In the genomic region with DNA sequence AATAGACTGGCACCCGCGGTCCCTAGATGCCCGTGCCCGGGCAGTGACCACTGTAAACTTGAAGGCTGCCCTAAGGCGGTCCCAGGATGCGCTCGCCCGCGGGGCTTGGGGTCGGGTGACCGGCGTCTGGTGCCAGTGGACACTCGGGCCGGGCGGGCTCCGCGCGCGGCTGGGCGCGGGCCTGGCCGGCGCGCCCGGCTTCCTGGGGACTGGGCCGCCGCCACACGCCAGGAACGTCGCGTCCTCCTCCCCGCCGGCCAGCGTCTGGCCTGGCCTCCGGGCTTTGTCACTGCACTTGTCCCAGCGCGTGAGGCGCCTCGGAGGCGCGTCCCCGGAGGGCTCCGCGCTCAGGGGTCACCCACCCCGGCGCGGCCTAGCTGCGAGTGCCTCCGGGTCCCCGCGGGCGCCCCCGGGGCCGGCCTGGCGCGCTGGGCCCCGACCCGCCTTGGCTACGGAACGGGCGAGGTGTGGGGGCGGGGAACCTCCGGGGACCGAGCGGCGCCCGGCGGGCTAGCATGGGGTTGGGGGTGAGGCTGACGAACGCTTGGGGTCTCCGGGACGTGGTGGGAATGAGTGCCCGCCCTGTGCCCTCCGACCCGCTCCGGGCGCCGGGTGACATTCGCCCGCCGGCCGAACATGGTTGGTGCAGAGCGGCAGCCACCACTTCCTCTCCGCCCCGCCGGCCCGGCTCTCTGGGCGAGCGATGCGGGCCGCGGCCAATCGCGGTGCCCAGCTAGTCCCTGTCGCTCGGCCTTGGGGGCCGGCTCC, we compare ENCODE assay signal across 8 mouse cellular contexts. TPM values are rescaled to one million over a fixed set of nuclear protein-coding genes. Genes with fewer than 3 reads are reported as not detected.
DNase-seq lines count a peak whose midpoint lies in the region; ATAC-seq and TF ChIP-seq lines count a peak whose summit lies in the region.

No protein-coding gene starts in this region.

- H3K4me2 ChIP-seq in embryonic facial prominence, embryonic 14.5 days (ENCODE audit: low read depth, low read length), result peak overlapping the region; percentile 65
- H3K4me2 ChIP-seq in midbrain, postnatal 0 days (ENCODE audit: low read depth, low read length, poor library complexity, severe bottlenecking), result peak overlapping the region; percentile 87

- no peak for TF ChIP-seq CTCF in midbrain, postnatal 0 days (IDR thresholded peaks at IDR 0.05)
- no peak for TF ChIP-seq CTCF in spleen, adult 2 months (IDR thresholded peaks at IDR 0.05; ENCODE audit: extremely low read depth, insufficient read depth, insufficient read length, insufficient replicate concordance)

- H3K4me1 ChIP-seq in embryonic facial prominence, embryonic 14.5 days (ENCODE audit: control insufficient read depth, insufficient read depth, low read length), result peaks cover 24% of the 10 kb centered on the region
- no peaks in the 10 kb centered on the region for H3K4me1 ChIP-seq in midbrain, postnatal 0 days (ENCODE audit: insufficient read depth, low read length)
- H3K4me1 ChIP-seq in spleen, adult 2 months (ENCODE audit: control insufficient read depth, insufficient read depth, insufficient read length), result peaks cover 3% of the 10 kb centered on the region

- no peaks in the 10 kb centered on the region for H3K27me3 ChIP-seq in embryonic facial prominence, embryonic 14.5 days (replicated peaks; ENCODE audit: control insufficient read depth, insufficient read depth, low read length)
- no peaks in the 10 kb centered on the region for H3K27me3 ChIP-seq in midbrain, postnatal 0 days (ENCODE audit: insufficient read depth, low read length)
- no peaks in the 10 kb centered on the region for H3K27me3 ChIP-seq in spleen, adult 2 months (ENCODE audit: control insufficient read depth, insufficient read depth, low read length)

- H3K9me3 ChIP-seq in embryonic facial prominence, embryonic 14.5 days (ENCODE audit: control insufficient read depth, low read length), result no peaks in the 10 kb centered on the region
- H3K9me3 ChIP-seq in midbrain, postnatal 0 days (ENCODE audit: low read length), result no peaks in the 10 kb centered on the region

- WGBS in embryonic facial prominence, embryonic 14.5 days, result under 1% methylated on average over 29 of the region's 97 CpGs
- under 1% methylated on average over 89 of the region's 97 CpGs for WGBS in midbrain, postnatal 0 days
- 1% methylated on average over 80 of the region's 97 CpGs for WGBS in spleen, adult 2 months

- ATAC-seq in embryonic facial prominence, embryonic 14.5 days (ENCODE audit: low read depth), result peak; percentile 58
- peak; percentile 87 for ATAC-seq in midbrain, postnatal 0 days (ENCODE audit: low FRiP score)

- peak; percentile 14 for TF ChIP-seq POLR2A in spleen, adult 2 months (IDR thresholded peaks at IDR 0.05; ENCODE audit: low read depth, low read length)

- H3K4me3 ChIP-seq in embryonic facial prominence, embryonic 14.5 days (ENCODE audit: low read depth, low read length), result peak overlapping the region; percentile 93
- peak overlapping the region; percentile 91 for H3K4me3 ChIP-seq in midbrain, postnatal 0 days (ENCODE audit: low read depth, low read length)
- H3K4me3 ChIP-seq in spleen, adult 2 months (ENCODE audit: extremely low read depth, insufficient read depth, insufficient read length), result peak overlapping the region; percentile 77

- H3K9ac ChIP-seq in embryonic facial prominence, embryonic 14.5 days (ENCODE audit: low read depth, low read length), result peak overlapping the region; percentile 99
- peak overlapping the region; percentile 96 for H3K9ac ChIP-seq in midbrain, postnatal 0 days (replicated peaks; ENCODE audit: low read length, poor library complexity, severe bottlenecking)

- no peaks in the 10 kb centered on the region for H3K36me3 ChIP-seq in embryonic facial prominence, embryonic 14.5 days (ENCODE audit: control insufficient read depth, insufficient read depth, low read length)
- H3K36me3 ChIP-seq in midbrain, postnatal 0 days (ENCODE audit: insufficient read depth, low read length), result no peaks in the 10 kb centered on the region
- H3K36me3 ChIP-seq in spleen, adult 2 months (ENCODE audit: control insufficient read depth, insufficient read depth, low read length), result peaks cover 3% of the 10 kb centered on the region; the same call in 1 of the 2 replicates

- H3K27ac ChIP-seq in embryonic facial prominence, embryonic 14.5 days (replicated peaks; ENCODE audit: low read depth, low read length), result peak overlapping the region; percentile 94
- peak overlapping the region; percentile 90 for H3K27ac ChIP-seq in midbrain, postnatal 0 days (ENCODE audit: low read depth, low read length)
- peak overlapping the region; percentile 100 for H3K27ac ChIP-seq in spleen, adult 2 months (ENCODE audit: insufficient read depth, low read length)

- DNase-seq in embryo, embryonic 10 days (ENCODE audit: low spot score), result peak; percentile 51
- no peak for DNase-seq in embryo, embryonic 9.5 days (ENCODE audit: extremely low spot score)
- peak; percentile 54 for DNase-seq in embryonic facial prominence, embryonic 14.5 days (ENCODE audit: low spot score)
- peak; percentile 69 to 72 for DNase-seq in heart, adult 9 months (ENCODE audit: low spot score in 2 of 2)
- DNase-seq in kidney, adult 9 months, result peak; percentile 65
- DNase-seq in liver, result peak; percentile 72
- DNase-seq in midbrain, postnatal 0 days (ENCODE audit: low spot score), result peak; percentile 67
- DNase-seq in spleen, adult 2 months (ENCODE audit: low read depth in 1 of 2, low spot score in 2 of 2), result peak in 1 of 2 experiments; percentile 73

RNA-seq across cellular contexts. Expression of a gene that starts 1.2 kb away (rescaled TPM):
- polyA plus RNA-seq in embryonic facial prominence, embryonic 14.5 days (2014; fragmentation: Nextera tagmentation; extraction: Ambion mirVana), result 15.3 and 15.8 TPM in 2 replicates
- 3.3 and 4.0 TPM in 2 replicates for total RNA-seq in midbrain, postnatal 0 days (2014; rRNA removed)
- polyA plus RNA-seq in midbrain, postnatal 0 days (2015; fragmentation: Nextera tagmentation; extraction: Ambion mirVana), result 9.5 and 9.7 TPM in 2 replicates
- 28.7 and 28.8 TPM in 2 replicates for polyA plus RNA-seq in spleen, adult 2 months (2012; rRNA removed)
